Mouse (Mus musculus): ENCODE results near the gene Commd1.

DNA sequence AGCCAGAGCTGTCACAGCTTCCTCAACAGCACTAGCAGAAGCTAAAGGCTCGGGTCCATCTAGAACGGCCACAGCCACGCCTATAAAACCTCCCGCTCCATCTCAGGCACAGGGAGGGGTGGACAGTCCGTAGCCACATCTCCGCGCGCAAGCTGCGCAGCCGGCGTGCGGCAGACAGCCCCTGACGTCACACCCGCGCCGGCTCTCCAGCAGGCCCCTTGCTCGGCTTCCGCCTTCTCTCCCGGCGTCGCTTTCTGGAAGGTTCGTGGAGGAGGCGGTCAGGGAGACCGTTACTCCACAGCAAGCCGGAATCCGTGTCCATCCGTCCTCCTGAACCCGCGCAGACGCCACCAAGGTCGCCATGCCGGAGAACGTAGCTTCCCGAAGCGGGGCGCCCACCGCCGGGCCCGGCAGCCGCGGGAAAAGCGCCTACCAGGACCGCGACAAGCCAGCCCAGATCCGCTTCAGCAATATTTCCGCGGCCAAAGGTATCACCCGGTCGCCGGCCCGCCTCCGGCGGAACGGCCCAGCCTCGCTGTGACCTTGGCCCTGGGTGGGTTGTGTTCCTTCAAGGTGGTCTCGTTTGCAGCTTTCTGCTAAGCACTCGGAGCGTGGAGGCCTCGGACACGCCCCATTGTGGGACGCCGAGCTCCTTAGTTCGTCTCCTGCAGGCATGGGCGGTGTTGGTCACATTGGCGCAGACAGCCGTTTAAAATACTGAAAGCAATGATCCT lies 8.4 kb upstream of the Commd1 start, which contains the start of gene Cct4:
- no peak for TF ChIP-seq CTCF (conservative IDR thresholded peaks at IDR 0.05; ENCODE audit: low read length)
- no peak for TF ChIP-seq NANOG (IDR thresholded peaks at IDR 0.05; ENCODE audit: borderline replicate concordance, low read length)
